In genomic region chrX:56649549-56650354, GRCm38 (mm10) we compare ENCODE assay signal across 11 mouse cellular contexts. TPM values are rescaled to one million over a fixed set of nuclear protein-coding genes. Genes with fewer than 3 reads are reported as not detected.
DNase-seq lines count a peak whose midpoint lies in the region; ATAC-seq and TF ChIP-seq lines count a peak whose summit lies in the region.
"Had no signal": no experiment of that assay in that cellular context is flagged by ENCODE, and none has a peak within 500 bp of the region (broad histone marks: within the 10 kb centered on the region; RNA-seq: fewer than 3 reads in every experiment).

No protein-coding gene starts in this region.

- ATAC-seq in kidney, embryonic 16.5 days (ENCODE audit: low FRiP score, low TSS enrichment), result no peak
- peak; percentile 68 for ATAC-seq in megakaryocyte progenitor cell, adult 5-6 weeks (replicated peaks; ENCODE audit: poor library complexity)
- no peak for ATAC-seq in megakaryocyte-erythroid progenitor cell, adult 5-6 weeks (replicated peaks; ENCODE audit: low FRiP score, low TSS enrichment, poor library complexity, severe bottlenecking)

- H3K9ac ChIP-seq in kidney, embryonic 16.5 days (replicated peaks; ENCODE audit: low read length), result no peak overlapping the region
- H3K9ac ChIP-seq in ES-E14 (ENCODE audit: insufficient read depth, low read depth, low read length, poor library complexity, severe bottlenecking), result no peak overlapping the region
- H3K9ac ChIP-seq: stomach, embryonic 15.5 days had no signal

- DNase-seq in kidney, adult 9 months, result peak; percentile 49
- no peak for DNase-seq in ES-E14 (ENCODE audit: low read depth, low spot score)
- DNase-seq in c-Kit-negative CD71-positive TER-119-positive erythroid progenitor cells, embryonic 14.5 days (ENCODE audit: low read depth, low spot score), result peak; percentile 0
- DNase-seq in heart, postnatal 36 days, result no peak
- no peak for DNase-seq in adrenal gland, postnatal 25 days
- DNase-seq: gastrocnemius, postnatal 14 days; layer of hippocampus, postnatal 36 days had no signal

- no peaks in the 10 kb centered on the region for H3K9me3 ChIP-seq in kidney, embryonic 16.5 days (ENCODE audit: low read length)
- H3K9me3 ChIP-seq in ES-E14 (ENCODE audit: control insufficient read depth, insufficient read depth, low read depth, low read length), result no peaks in the 10 kb centered on the region
- H3K9me3 ChIP-seq: stomach, embryonic 15.5 days had no signal

- H3K4me2 ChIP-seq in kidney, embryonic 16.5 days (replicated peaks; ENCODE audit: low read depth, low read length), result no peak overlapping the region
- H3K4me2 ChIP-seq: stomach, embryonic 15.5 days had no signal

- H3K36me3 ChIP-seq in kidney, embryonic 16.5 days (ENCODE audit: insufficient read depth, low read length), result no peaks in the 10 kb centered on the region
- no peaks in the 10 kb centered on the region for H3K36me3 ChIP-seq in ES-E14 (ENCODE audit: control insufficient read depth, insufficient read depth, low read length, poor library complexity, severe bottlenecking)
- H3K36me3 ChIP-seq: stomach, embryonic 15.5 days had no signal

- no peak overlapping the region for H3K4me3 ChIP-seq in kidney, embryonic 16.5 days (ENCODE audit: low read length)
- H3K4me3 ChIP-seq in ES-E14 (ENCODE audit: insufficient read depth in 1 of 2, low read depth in 1 of 2, low read length in 2 of 2, poor library complexity in 1 of 2, severe bottlenecking in 1 of 2), result no peak overlapping the region
- H3K4me3 ChIP-seq: stomach, embryonic 15.5 days had no signal

- no peaks in the 10 kb centered on the region for H3K4me1 ChIP-seq in kidney, embryonic 16.5 days (ENCODE audit: insufficient read depth, low read length)
- no peaks in the 10 kb centered on the region for H3K4me1 ChIP-seq in ES-E14 (ENCODE audit: control insufficient read depth in 2 of 2, insufficient read depth in 2 of 2, low read length in 2 of 2, poor library complexity in 1 of 2)
- H3K4me1 ChIP-seq: stomach, embryonic 15.5 days had no signal

- 57% methylated on average over 7 of the region's 7 CpGs for WGBS in kidney, embryonic 16.5 days

- no peak overlapping the region for H3K27ac ChIP-seq in kidney, embryonic 16.5 days (ENCODE audit: low read length)
- no peak overlapping the region for H3K27ac ChIP-seq in ES-E14 (ENCODE audit: insufficient read depth, low read depth, low read length, poor library complexity, severe bottlenecking)
- H3K27ac ChIP-seq: stomach, embryonic 15.5 days had no signal

- in situ Hi-C loops in ES-E14 (cut with MboI; ENCODE audit: low sequenced_read_pairs in 2 of 2, unreplicated experiment in 2 of 2), result no loop called here

- no peaks in the 10 kb centered on the region for H3K27me3 ChIP-seq in kidney, embryonic 16.5 days (ENCODE audit: insufficient read depth, low read length)
- H3K27me3 ChIP-seq: stomach, embryonic 15.5 days had no signal

- intact Hi-C loops in heart, postnatal 36 days (cut with DNase I), result loop anchor here (1.0 to 10.0 kb wide), 4 partner anchors 105 to 475 kb away; no protein-coding TSS in a partner anchor

TF ChIP-seq in ES-E14, 5 proteins besides CTCF, POLR2A, EP300 and RAD21:
- TF ChIP-seq CHD2 (IDR thresholded peaks at IDR 0.05; ENCODE audit: low read depth, low read length), result no peak
- no peak for TF ChIP-seq HCFC1 (IDR thresholded peaks at IDR 0.05; ENCODE audit: borderline replicate concordance, insufficient read depth, low read length)
- TF ChIP-seq ZNF384 (IDR thresholded peaks at IDR 0.05; ENCODE audit: low read depth, low read length), result no peak
- no peak for TF ChIP-seq MAFK (IDR thresholded peaks at IDR 0.05; ENCODE audit: insufficient read depth, low read depth, low read length)
- 0 out of 2 replicates have a peak, but pooled peaks have one; percentile 14 for TF ChIP-seq ZC3H11A (IDR thresholded peaks at IDR 0.05; ENCODE audit: borderline replicate concordance, low read depth, low read length)
TF ChIP-seq in ES-E14: peak in this region for 1.

RNA-seq across cellular contexts. Expression of gene Slc9a6, which starts 40.2 kb away (rescaled TPM):
- polyA plus RNA-seq in kidney, embryonic 16.5 days (2015; fragmentation: Nextera tagmentation; extraction: Ambion mirVana), result 13.1 and 13.5 TPM in 2 replicates
- total RNA-seq in ES-E14 (2012; rRNA removed), result 16.5 and 16.7 TPM in 2 replicates
- 8.8 and 9.5 TPM in 2 replicates for total RNA-seq in megakaryocyte progenitor cell, adult 5-6 weeks (2015)
- 6.2 and 7.0 TPM in 2 replicates for total RNA-seq in megakaryocyte progenitor cell, adult 5-6 weeks (2017)
- total RNA-seq in megakaryocyte-erythroid progenitor cell, adult 5-6 weeks (2014; fragmentation: Nextera tagmentation), result 2.9 and 5.0 TPM in 2 replicates
- total RNA-seq in megakaryocyte-erythroid progenitor cell, adult 5-6 weeks (2017), result 6.5 and 12.9 TPM in 2 replicates
- total RNA-seq in heart, postnatal 36 days (2021), result 10 to 100 TPM; 19.9 to 23.1 TPM
- total RNA-seq in adrenal gland, postnatal 25 days (2021), result 25.7 and 29.0 TPM in 2 replicates

RNA-seq across cellular contexts. Expression of gene Mmgt1, which starts 51.9 kb away (rescaled TPM):
- polyA plus RNA-seq in kidney, embryonic 16.5 days (2015; fragmentation: Nextera tagmentation; extraction: Ambion mirVana), result 28.7 and 32.5 TPM in 2 replicates
- 23.0 and 28.1 TPM in 2 replicates for total RNA-seq in ES-E14 (2012; rRNA removed)
- 27.2 and 27.8 TPM in 2 replicates for total RNA-seq in megakaryocyte progenitor cell, adult 5-6 weeks (2015)
- total RNA-seq in megakaryocyte progenitor cell, adult 5-6 weeks (2017), result 24.0 and 24.4 TPM in 2 replicates
- total RNA-seq in megakaryocyte-erythroid progenitor cell, adult 5-6 weeks (2014; fragmentation: Nextera tagmentation), result 18.4 and 24.0 TPM in 2 replicates
- total RNA-seq in megakaryocyte-erythroid progenitor cell, adult 5-6 weeks (2017), result 17.1 and 26.8 TPM in 2 replicates
- 10 to 100 TPM; 30.9 to 31.1 TPM for total RNA-seq in heart, postnatal 36 days (2021)
- 28.6 and 31.7 TPM in 2 replicates for total RNA-seq in adrenal gland, postnatal 25 days (2021)

Comparison
In these comparisons a context has a peak if more than half of its experiments do, and no peak if none do; other contexts are left out.
1. DNase-seq: peak in kidney, adult 9 months (single experiment) and c-Kit-negative CD71-positive TER-119-positive erythroid progenitor cells, embryonic 14.5 days (single experiment); none in ES-E14 (single experiment), heart, postnatal 36 days (0 of 2) and adrenal gland, postnatal 25 days (single experiment).